Mouse (Mus musculus) lung, postnatal 25 days (tissue): ENCODE measurements around the gene 1810037I17Rik.
"Not testable (repeated sequence)": the region's sequence is repeated elsewhere in the genome, so short reads cannot be mapped to it uniquely, and the experiment has no call there.

ENCODE experiments used
- DNase-seq: peaks from one replicate; pipeline ENCODE4 v3.0.0; 2022; ENCODE audit warnings: low spot score

Gene 1810037I17Rik

GRCm38 (mm10) chr3:122932466-122932865, 8.5 kb downstream of the 1810037I17Rik start:
- DNase-seq: no peak

- DNase-seq: not testable (repeated sequence)
Observed at GRCm38 (mm10) chr3:122937176-122937575, 13.2 kb downstream of the 1810037I17Rik start.

- DNase-seq: peak; percentile 43
Observed at GRCm38 (mm10) chr3:122939215-122939614, 15.2 kb downstream of the 1810037I17Rik start.

- DNase-seq: no peak
Observed at GRCm38 (mm10) chr3:122943387-122943890, 19.4 kb downstream of the 1810037I17Rik start.

- DNase-seq: no peak
Observed at GRCm38 (mm10) chr3:122950129-122950528, 26.1 kb downstream of the 1810037I17Rik start.

GRCm38 (mm10) chr3:122964301-122964700, 40.3 kb downstream of the 1810037I17Rik start:
- no peak for DNase-seq

GRCm38 (mm10) chr3:122968391-122968790, 44.4 kb downstream of the 1810037I17Rik start:
- DNase-seq: no peak

GRCm38 (mm10) chr3:122972126-122972822, 48.3 kb downstream of the 1810037I17Rik start:
- no peak for DNase-seq

GRCm38 (mm10) chr3:122974833-122975232, 50.8 kb downstream of the 1810037I17Rik start:
- no peak for DNase-seq

- no peak for DNase-seq
Observed at GRCm38 (mm10) chr3:122975363-122975762, 51.4 kb downstream of the 1810037I17Rik start.
